Mouse (Mus musculus): ENCODE data around the gene Trappc13. TPM values are rescaled to one million over a fixed set of nuclear protein-coding genes. Genes with fewer than 3 reads are reported as not detected.

The Trappc13 gene
- polyA plus RNA-seq (2015; fragmentation: Illumina TruSeq; extraction: RNeasy Lipid Tissue Mini Kit (QIAGEN cat#74804); ENCODE audit: low read depth, low replicate concordance), result 51.6 TPM

DNA sequence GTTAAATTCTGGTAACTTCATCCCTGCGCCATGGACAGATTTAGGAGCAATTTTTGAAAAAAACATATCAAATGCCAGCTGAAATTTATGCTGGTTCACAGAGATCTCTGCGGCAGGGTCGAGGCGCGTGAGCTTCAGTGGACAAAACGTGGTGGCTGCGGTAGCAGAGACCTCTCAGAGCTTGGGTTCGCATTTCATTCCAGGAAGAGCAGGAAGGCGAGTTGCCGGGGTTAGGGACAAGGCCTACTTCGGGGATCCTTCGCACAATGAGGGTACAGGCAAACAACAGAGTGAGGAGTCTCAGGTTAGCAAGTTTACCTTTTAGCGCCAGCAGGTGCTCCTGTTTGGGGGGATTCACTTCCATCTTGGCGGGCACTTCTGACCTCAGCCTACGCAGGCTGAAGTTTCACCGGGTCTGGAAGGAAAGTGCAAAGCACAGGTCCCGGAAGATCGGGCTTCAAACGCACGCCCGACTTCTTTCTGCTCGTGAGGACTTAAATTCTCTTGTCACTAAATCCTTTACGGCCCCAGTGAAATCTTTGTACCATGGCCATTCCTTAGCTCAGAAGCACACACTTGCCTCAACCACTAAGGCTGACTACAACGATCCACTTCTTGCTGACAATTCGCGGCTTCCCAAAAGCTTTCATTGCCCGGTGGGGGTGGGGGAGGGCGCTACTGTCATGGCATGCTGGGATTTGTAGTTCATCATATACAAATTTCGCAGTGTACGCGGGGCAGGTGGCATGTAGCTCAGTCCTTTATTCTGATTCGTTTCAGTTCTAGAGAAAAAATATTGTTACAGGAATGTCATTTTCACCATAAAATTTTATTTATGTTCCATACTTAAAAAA, at the start of gene Trappc13:
Trappc13 (minus strand) TSS at position 674 of the 854 bp plus-strand sequence.

DNA sequence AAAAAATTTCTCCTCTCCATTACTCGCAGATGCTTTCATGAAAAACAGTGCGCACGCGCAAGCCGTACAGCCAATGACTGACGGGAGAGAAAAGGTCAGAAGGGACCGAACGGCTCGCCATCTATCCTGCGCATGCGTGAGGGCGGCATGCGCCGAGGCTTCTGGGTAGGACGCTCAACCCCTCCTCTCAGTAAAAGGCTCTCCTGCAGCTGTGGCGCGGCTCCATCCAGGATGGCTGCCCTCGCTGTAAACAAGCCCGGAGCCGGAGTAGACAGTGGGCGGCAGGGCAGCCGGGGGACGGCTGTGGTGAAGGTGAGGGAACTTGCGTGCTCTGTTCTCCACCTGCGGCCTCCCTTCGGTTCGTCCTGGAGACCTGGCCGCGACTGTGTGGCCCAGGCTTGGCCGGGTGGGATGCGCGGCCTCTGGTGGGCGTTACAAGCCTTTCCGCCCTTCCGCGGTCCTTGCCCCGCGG, 417 bp upstream of the Trappc13 start, which contains the start of gene Trim23:
Trim23 (plus strand) TSS at position 148 of the 472 bp plus-strand sequence.

DNA sequence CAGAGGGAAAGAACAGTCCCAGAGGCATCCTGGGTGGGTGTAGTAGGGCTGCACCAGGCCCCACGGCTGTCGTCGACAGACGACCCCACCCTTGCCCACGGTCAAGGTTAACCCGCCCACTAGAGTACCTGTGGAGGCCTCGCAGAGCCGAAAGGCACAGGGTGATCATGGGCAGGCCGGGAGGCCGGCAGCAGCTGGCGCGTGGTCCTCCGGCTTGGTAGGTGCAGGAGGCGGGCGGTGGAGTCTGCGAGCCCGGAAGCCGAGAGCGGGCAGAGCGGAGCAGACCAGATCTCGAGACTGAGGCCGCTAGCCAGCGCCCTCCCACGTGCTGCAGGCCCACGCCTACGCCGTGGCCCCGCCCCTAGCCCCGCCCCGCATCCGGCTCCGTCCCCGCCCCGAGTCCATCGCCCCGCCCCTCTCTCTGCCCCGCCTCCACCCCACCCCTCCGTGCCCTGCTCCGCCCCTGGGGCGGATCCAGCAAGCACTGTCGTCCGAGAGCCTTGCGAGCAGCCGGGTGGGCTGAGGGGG, 68.9 kb downstream of the Trappc13 start, which contains the start of the genes Nln and Sgtb:
Nln (minus strand) TSS at position 327 of the 528 bp plus-strand sequence.
Sgtb (plus strand) TSS at position 454 of the 528 bp plus-strand sequence.

Other genes starting within 250 kb of the Trappc13 start
- 17.1 TPM for gene Nln, start 68.9 kb downstream of the Trappc13 start, polyA plus RNA-seq (2015; fragmentation: Illumina TruSeq; extraction: RNeasy Lipid Tissue Mini Kit (QIAGEN cat#74804); ENCODE audit: low read depth, low replicate concordance)
- gene Sgtb, start 68.7 kb downstream of the Trappc13 start, polyA plus RNA-seq (2015; fragmentation: Illumina TruSeq; extraction: RNeasy Lipid Tissue Mini Kit (QIAGEN cat#74804); ENCODE audit: low read depth, low replicate concordance), result 131 TPM
- 72.8 TPM for gene Trim23, start 328 bp upstream of the Trappc13 start, polyA plus RNA-seq (2015; fragmentation: Illumina TruSeq; extraction: RNeasy Lipid Tissue Mini Kit (QIAGEN cat#74804); ENCODE audit: low read depth, low replicate concordance)
- gene Cenpk, start 50.1 kb upstream of the Trappc13 start, polyA plus RNA-seq (2015; fragmentation: Illumina TruSeq; extraction: RNeasy Lipid Tissue Mini Kit (QIAGEN cat#74804); ENCODE audit: low read depth, low replicate concordance), result 1.4 TPM
- gene Ppwd1, start 50.4 kb upstream of the Trappc13 start, polyA plus RNA-seq (2015; fragmentation: Illumina TruSeq; extraction: RNeasy Lipid Tissue Mini Kit (QIAGEN cat#74804); ENCODE audit: low read depth, low replicate concordance), result 8.0 TPM
- 2.7 TPM for gene Adamts6, start 109.4 kb upstream of the Trappc13 start, polyA plus RNA-seq (2015; fragmentation: Illumina TruSeq; extraction: RNeasy Lipid Tissue Mini Kit (QIAGEN cat#74804); ENCODE audit: low read depth, low replicate concordance)